Mouse (Mus musculus): ENCODE measurements around the gene Dock11. TPM values are rescaled to one million over a fixed set of nuclear protein-coding genes. Genes with fewer than 3 reads are reported as not detected.
A peak's percentile ranks its signal among the peaks of the same experiment; 100 is the strongest.

Gene Dock11
- polyA plus RNA-seq, 1 experiment: 2.6 TPM

- peak within 1 kb of the TSS; percentile 63 for H3K4me3 ChIP-seq (ENCODE audit: insufficient read depth, low read depth, low read length)
- no peak within 1 kb of the TSS; the same call in 1 of the 2 replicates for H3K27ac ChIP-seq (replicated peaks; ENCODE audit: low read depth, low read length)
- no peaks in the 10 kb centered on the region for H3K4me1 ChIP-seq (ENCODE audit: control insufficient read depth, insufficient read depth, insufficient read length, low read length)
Measured at GRCm38 (mm10) chrX:36111622-36112421, 223.2 kb downstream of the Dock11 start, which contains the start of gene Il13ra1. Gene Il13ra1, plus strand, starts transcription at chrX:36112110.

- Histone ChIP-seq H3K27ac (replicated peaks; ENCODE audit: low read depth, low read length) (no peak overlapping the region), H3K4me1 (ENCODE audit: control insufficient read depth, insufficient read depth, insufficient read length, low read length) (no peaks in the 10 kb centered on the region), H3K4me3 (ENCODE audit: insufficient read depth, low read depth, low read length) (peak overlapping the region; percentile 63)
Measured at GRCm38 (mm10) chrX:36112422-36112750, 223.8 kb downstream of the Dock11 start.

- Histone ChIP-seq H3K27ac (replicated peaks; ENCODE audit: low read depth, low read length) (no peak overlapping the region), H3K4me1 (ENCODE audit: control insufficient read depth, insufficient read depth, insufficient read length, low read length) (no peaks in the 10 kb centered on the region), H3K4me3 (ENCODE audit: insufficient read depth, low read depth, low read length) (no peak overlapping the region)
Measured at GRCm38 (mm10) chrX:36115171-36115570, 226.5 kb downstream of the Dock11 start.

Other genes with a start within 250 kb of the Dock11 start
- gene Il13ra1, start 223.3 kb downstream of the Dock11 start, polyA plus RNA-seq (2012; ENCODE audit: insufficient read depth, insufficient read length, missing spikeins): 1.0 and 2.6 TPM in 2 replicates